Mouse (Mus musculus): ENCODE data around the gene Wdr72.

Wdr72 gene

DNA sequence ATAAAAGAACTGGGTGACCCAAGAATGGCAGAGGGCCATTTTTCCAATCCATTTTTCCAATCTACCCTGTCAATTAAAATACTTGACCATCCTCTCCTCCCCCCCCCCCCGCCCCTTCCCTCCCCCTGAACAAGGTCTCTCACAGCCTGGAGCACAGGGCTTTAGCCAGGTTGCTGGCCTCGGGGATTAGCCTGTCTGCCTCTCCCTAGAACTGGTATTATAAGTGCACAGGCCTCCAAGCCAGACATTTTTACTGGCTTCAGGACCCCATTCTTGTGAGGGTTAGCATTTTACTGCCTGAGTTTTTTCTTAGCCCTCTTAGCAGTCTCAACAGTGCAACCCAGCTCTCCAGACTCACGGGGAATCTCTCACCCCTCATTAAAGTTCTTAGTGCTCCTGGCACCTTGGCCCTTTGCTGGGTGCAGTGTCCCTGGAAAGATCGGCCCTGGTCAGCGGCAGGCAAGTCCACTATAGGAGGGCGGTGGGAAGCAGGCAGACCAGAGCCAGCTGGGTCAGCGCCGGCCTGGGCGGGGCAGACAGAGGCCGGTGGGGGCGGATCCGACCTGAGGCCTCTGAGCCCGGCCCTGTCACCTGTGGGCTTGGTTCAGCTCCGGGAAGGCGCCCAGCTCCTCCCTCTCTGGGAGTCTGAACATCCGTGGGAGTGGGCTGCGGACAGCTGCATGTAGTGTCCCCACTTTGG is at the start of gene Wdr72:
Gene Wdr72, plus strand, starts transcription at position 596 of the 700 bp plus-strand sequence.
- DNase-seq, result no peak

DNA sequence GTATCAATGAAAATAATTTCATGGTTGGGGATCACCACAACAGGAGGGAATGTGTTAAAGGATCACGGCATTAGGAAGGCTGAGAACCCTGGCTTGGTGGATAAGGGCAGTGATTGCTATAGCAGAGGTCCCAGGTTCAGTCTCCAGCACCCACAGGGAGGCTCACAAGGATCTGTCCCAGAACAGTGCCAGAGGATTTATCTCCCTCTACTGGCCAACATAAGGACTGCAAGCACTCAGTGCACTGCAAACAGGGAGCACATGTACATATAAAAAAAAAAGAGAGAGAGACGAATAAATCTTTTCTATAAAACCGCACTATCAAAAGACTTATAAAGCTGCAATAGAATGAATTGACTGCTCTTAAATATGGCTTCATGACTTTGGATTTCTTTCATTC is 43.9 kb upstream of the Wdr72 start:
- peak; percentile 5 for DNase-seq

DNA sequence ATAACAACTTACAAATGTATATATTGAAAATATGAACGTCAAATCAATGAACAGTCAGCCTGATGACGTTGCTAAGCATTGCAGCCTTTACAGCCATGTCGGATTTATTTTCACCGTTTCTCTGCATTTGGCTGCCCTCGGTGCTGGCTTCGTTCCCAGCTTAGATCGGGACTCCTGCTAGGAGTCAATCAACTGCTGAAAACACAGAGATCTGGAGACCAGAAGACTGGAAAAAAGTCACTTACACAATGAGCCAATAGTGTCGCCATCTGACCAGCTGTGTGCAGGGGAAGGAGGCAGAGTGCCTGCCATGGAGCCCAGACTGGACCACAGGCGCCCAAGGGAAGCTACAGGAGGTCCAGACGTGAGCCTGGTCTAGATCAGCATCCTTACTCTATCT is 43.4 kb upstream of the Wdr72 start:
- no peak for DNase-seq

DNA sequence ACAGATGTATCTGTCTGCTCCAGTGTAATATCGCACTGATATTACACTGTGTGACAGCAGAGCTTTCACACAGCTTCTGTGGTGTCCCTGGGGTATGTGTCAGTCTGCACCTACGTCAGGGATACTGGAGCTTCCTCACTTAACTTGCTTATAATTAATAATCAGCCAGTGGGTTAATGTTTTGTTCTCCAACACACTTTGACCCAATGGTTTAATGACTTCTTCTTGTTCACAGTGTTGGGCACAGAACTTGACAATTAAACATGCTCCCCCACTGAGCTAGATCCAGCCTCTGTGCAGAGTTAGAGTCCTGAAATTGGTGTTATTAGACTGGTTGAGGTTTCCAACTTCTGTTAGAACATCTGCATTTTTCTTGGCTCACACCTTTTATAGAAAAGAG is 34.2 kb upstream of the Wdr72 start:
- no peak for DNase-seq

DNA sequence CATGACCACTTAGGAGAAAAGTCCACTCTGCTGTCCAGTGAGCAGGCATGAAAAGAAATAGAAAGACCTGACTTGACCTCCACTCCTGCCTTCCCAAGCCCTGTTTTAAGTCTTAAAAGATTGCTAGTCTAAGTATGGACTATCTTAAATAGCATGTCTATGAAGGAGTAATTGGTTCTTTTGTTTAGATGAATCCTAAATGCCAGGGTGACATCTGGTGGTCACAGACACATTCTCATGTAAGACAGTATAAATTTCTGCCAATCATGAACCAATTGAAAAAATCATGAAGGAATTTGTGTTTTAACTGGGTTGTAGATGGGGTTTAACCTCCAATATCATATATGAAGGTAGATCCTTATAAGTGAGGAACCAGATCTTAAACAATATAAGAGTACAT is 31.7 kb upstream of the Wdr72 start:
- no peak for DNase-seq

DNA sequence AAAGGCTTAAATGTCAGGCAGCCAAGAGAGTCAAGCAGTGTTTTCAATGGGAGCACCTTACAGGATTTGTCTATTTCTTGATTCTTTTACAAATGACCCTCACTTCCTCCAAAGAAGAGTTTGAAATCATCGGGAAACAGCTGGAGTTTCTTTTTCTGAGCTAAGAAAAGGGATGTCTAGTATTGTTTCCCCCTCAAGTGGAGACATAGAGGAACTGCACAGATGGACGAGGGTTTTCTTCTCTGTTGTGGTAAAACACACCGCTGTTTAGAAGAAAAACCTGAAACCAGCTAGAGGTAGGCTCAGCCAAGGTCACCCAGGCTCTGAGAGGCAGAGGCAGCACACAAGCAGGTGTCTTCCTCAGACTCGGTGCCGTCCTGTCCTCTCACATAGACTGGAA is 29.9 kb upstream of the Wdr72 start:
- no peak for DNase-seq

DNA sequence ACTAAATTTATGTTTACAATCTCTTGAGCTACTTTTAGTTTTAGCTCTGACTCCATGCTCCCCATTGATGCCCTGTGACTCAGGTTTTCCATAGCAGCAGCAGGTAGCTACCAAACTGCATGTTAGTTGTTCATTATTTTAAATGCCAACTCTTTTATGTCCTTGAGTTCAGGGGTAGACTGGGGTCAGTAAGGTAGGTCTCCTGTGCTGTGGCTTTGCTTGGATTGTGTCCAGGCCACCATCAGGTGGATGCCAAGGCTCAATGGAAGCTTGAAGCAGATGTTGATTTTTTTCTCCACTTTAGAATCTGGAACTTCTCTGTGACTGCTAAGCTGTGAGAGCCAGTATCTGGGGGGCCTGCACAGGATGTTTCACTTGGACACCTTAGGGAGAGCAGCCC is 8.6 kb upstream of the Wdr72 start:
- no peak for DNase-seq

DNA sequence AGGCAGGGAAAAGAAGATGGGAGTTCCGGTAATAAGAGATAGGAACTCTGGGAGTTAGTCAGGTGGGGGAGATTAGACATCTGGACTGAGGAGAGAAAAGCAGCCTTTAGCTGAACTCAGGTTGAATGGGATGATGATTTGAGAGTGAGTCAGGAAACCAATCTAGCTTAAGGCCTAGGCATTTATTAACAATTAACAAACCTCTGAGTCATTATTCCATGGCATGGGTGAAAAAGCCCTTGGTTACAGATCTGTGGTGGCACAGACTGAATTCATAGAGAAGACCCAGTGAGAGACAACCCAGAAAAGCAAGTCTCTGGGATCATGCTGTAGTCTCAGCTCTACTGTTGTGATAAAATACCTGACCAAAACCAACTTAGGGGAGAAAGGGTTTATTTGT is 7.5 kb upstream of the Wdr72 start:
- DNase-seq, result no peak

DNA sequence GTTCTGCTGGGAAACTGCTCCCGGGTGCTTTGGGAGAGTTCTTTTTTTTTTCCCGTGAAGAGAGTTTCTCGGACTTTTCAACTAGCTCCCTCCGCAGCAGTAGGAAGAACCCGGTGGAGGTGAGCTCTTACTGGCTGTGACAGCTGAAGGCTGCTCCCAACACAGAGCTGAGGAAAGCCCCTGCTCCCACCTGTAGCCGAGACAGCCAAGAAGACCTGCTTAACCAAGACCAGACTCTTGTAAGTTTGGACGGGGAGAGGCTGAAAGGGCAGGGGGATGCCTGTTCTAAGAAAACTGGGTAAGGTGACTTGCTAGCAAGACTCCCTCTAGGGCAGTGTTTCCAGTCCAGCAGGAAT is 283 bp downstream of the Wdr72 start:
- DNase-seq, result no peak

DNA sequence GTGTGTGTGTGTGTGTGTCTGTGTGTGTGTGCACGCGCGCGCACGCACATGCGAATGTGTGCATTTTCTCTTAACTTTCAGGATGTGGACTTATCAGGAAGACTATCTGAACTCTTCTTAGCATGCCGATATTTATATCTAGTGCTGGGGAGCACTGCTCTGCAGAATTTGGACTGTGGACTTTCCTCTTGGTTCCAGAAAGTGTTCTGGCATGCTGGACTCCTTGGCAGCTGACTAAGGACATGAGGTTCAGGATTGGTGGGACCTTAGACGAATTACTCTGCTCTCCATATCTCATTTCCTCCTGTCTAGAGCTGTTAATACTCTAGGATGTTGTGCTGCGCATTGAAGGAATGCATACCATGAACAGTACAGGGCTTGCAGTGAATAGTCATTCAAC is 2.4 kb downstream of the Wdr72 start:
- no peak for DNase-seq

DNA sequence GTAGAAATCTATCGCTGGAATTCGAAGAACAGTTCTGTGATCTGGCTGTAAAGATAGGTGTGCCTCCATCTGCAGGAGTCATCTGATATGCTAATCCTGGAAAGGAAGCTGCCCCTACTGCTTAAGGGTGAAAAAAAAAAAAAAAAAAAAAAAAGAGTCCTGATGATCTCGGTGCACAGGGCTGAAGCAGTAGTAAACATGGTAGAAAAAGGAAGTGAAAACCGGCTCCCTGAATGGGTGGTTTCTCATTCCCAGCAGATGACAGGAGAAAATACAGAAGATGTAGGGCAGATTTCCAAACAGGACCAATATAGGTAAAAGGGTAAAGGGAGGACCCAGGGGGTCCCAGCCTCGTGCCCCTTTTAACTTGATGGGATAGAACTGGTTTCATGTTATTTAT is 16.1 kb downstream of the Wdr72 start:
- no peak for DNase-seq

DNA sequence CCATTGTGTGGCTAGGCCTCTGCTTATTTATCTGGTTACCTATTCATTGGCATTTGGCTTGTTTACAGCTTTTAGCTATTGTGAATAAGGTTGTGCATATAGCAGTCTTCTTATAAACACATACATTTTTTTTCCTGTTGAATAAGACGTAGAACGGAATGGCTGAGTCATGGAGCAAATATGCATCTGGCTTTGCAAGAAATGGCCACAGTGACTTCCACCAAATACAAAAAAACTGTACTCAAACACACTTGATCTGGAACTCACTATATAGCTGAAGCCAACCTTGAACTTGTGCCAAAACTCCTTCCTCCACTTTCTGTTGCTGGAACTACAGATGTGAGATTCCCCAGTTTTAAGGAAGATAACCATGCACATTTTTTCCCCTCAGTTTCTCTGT is 23.9 kb downstream of the Wdr72 start:
- DNase-seq, result no peak

DNA sequence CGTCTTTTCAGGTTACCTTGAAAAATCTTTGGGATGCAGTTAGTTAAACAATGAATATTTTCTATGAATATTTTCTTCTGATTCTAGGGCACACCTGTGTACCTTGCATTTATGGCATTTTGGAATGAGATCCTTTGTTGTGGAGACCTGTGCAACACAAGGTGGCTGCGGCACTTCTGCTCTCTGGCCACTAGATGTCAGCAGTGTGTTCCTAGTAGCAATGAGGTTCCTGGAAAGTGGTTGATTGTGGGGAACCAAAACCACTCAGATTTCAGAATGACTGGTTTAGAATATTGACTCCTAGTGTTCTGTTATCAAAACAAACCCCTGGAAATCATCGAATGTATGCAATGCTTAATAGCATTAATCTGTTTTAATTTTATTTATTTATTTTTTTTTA is 31.7 kb downstream of the Wdr72 start:
- DNase-seq, result peak; percentile 32

DNA sequence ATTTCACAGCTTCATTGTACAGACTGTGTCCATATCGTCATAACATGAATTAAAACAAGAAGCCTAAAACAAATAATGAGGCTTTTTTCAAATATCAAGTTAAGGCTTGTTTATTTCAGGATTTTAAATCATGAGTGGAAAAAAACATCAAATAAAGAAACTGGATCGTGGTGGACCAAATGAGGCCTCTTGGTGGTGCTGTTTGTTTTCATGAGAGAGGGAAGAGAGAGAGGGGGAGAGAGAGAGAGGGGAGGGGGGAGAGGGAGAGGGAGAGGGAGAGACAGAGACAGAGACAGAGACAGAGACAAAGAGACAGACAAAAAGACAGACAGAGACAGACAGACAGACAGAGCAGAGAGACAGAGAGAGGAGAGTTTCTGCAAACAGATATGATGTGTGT is 32.5 kb downstream of the Wdr72 start:
- no peak for DNase-seq

DNA sequence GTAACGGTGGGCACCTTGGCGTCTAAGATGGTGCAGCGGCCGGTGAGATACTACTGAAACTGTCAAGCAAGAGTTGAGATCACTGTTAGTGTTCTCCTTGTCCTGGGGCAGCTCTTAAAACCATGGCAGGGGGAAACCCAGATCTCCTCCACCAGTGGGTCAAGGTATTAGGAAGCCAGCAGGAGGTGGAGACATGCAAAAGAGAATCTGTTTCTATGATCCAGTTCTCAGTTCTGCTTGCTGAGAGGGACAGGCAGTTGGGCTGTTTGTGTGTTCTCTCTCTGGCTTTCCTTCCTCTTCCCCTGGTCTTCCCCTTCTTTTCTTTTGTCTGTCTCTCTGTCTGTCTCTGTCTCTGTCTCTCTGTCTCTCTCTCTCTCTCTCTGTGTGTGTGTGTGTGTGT is 35.0 kb downstream of the Wdr72 start:
- DNase-seq, result no peak

DNA sequence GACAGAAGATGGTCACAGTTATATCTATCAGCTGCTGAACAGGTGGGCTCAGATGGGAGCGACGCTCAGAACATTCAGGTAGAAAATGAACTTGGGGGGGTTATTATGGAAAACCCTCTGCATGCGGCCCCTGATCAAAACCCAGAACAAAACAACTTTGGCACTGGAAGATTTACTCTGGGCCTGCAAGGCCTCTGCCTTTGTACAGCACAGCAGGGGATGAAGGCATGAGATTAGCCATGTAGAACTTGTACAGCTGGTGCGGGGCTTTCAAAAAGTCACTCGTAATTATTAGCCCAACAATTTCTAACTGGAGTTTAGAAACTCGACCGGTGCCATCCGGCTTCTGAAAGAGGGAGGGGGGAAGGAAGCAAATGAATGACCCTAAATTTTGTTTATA is 38.1 kb downstream of the Wdr72 start:
- no peak for DNase-seq

DNA sequence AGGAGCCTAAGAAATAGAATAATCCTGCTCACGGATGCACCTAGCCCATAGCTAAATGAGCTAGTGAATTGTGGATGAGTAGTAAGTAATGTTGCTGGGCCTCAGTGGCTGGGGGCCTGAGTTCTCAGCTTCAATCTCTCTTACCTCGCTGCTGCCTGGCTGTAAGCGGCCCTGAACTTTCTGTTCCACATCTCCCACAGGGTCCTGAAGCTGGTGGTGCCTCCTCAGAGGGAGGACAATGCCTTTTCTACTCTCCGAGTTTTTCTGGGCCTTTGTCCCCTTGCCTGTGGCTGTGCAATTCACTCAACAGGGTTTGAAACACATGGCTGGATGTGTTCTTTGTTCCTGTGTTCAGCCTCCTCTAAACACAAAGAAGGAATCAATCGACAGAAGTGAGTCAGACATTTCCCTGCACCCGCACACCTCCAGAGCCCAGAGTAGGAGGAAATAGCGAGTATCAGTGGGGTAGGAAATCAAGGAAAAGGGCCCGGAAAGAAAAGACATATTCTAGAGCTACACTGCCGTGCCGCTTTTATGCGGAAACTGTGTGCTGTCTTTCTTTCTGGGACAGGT is 50.3 kb downstream of the Wdr72 start:
- no peak for DNase-seq

DNA sequence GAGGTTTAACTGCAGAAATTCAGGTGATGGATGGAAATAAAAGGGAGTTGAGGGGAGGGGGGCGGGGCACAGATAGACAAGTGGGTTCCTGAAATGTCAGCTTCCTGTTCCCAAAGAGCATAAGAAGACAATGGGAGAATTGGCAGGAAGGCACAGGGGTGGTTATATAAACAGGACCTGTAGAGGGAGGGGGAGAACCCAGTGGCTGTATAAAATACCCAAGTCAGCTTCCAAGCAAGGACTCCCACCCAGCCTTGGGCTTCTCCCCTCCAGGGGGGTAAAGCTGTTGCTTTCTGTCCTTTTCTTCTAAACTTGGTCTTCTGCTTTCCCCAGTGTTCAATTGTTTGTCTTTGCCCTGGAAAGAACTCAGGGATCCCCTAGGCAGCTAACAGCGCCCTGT is 55.5 kb downstream of the Wdr72 start:
- DNase-seq, result no peak

DNA sequence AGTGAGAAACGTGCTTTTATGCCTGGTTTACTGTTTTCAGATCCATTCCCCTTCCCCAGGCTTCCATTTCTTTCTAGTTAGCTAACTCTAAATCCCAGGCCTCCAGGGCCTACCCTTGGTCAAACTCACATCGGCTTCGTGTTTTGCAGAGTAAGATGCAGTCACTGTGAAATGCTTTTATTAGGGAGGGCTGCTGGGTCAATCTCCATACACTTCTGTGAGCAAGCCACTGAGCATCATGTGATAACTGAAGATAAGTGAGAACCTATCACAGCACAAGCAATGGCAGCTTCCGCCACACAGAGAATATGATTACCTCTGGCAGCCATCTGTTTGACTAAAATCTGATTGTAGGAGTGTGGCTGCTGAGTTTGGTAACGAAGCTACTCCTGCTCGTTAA is 59.7 kb downstream of the Wdr72 start:
- DNase-seq, result no peak

DNA sequence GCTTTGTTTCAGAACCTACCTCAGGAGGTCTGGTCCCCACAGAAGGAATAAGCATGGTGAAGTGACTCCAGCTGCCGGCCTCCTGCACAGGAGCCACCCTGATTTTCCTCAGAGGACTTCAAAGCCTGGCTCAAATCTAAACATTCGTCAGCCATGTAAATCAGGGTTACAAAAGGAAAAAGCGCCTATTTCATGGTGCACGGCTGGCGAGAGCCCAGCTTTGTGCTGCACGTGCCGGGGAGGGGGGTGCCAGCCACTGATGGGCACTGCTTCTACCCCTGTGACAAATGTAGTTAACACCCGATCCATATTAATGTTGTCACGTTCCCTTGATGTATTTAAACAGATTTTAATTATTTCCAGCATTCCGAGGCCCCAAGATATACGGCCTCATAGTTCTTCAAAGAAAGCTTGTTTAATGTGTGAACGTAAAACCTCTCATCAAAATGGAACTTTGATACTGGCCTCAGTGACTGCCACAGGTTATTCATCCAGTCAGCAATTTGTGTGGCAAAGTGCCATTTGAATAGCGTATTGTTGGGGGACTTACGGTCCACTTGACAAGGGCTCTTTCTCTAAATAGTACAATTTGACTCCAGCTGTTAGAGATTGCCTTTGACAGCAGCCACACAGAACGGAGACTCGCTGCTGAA is 76.7 kb downstream of the Wdr72 start:
- DNase-seq, result no peak

DNA sequence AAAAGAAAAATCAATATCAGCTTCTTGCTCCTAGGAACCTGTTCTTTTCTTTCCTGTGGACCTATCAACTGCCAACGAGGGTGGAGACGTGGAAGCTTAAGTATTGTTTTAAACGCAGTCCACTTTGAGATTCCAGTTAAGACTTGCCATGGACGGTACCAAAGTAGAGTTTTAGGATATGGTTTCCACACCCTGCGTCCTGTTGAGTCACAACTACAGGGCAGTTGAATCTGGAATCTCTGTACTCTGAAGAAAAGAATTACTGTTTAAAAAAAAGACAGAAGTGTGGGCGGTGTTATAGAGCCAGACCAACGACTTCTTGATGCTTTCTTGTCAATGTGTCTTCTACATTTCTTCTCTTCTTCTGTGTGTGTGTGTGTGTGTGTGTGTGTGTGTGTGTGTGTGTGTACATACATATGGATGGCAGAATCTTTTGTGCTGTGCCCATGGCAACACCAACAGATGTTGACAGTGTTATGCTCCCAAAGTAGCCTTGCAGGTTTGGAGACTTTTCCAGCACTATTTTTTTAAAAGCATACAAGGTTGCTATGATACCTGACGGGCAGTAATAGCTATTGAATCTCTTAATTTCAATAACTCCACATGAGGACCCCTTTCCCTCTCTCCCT is 77.4 kb downstream of the Wdr72 start:
- DNase-seq, result no peak

DNA sequence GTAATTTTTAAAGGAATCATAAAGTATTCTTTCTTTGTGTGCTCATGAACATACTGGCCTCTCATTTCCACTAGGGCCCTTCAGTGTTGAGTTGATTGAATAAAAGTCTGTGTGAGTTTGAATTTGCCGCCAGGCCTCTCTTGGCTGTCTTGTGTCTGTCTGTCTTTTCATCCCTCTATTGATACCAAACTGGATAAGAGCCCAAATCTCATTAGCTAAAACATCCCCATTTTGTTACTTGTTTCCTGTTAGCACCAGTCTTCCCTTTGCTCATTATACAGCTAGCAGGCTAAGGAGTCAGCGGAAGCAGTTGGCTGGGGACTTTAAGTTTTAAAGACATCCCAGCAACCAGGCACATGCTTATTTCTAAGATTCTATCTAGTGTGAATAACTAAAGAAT is 84.7 kb downstream of the Wdr72 start:
- no peak for DNase-seq

DNA sequence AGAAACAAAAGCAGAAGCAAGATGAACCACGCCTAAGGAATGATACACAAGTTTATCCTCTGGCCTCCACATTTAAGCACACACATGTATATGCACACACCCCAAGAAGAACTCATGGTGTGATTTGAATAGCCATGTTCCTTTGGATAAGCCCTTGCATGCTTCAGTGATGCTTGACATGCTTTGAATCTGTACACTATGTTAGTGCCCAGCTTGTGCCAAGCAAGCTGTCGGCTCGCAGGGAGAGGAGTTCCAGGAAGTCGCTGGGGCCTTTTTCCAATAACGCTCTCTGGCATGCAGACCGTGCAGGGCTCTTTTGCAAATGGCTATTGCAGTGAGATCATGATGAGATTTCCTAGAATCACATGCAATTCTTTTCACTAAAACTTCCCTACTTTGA is 118.1 kb downstream of the Wdr72 start:
- DNase-seq, result no peak

DNA sequence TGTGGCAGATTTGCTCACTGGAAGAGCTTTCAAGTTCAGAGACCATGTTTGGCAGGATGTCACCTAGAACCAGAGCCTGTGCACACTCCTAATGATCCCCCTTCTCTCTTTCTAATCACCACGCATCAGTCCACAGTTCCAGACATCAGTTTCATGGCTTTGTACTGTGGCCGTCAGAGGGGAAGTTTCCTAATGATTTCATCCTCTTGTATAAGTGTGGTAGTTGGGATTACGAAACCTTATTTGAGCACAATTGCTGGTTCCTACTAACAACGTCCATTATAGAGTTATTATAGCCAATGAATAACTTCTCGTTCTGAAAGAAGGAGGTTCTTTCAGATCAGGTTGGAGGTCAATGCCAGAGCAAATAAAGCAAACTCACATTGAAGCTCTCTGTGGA is 131.1 kb downstream of the Wdr72 start:
- no peak for DNase-seq
